ENCODE assay signal across 9 mouse cellular contexts in genomic region chr9:55543703-55544401, GRCm38 (mm10). TPM values are rescaled to one million over a fixed set of nuclear protein-coding genes. Genes with fewer than 3 reads are reported as not detected.
DNase-seq lines count a peak whose midpoint lies in the region; ATAC-seq lines count a peak whose summit lies in the region.
"Had no signal": no experiment of that assay in that cellular context is flagged by ENCODE, and none has a peak within 500 bp of the region (broad histone marks: within the 10 kb centered on the region; RNA-seq: fewer than 3 reads in every experiment).

No protein-coding gene starts in this region.

- H3K4me1 ChIP-seq in embryonic facial prominence, embryonic 12.5 days, result peaks cover 24% of the 10 kb centered on the region; the same call in 1 of the 2 replicates
- H3K4me1 ChIP-seq in midbrain, embryonic 15.5 days, result peaks cover 44% of the 10 kb centered on the region

- WGBS in embryonic facial prominence, embryonic 12.5 days, result under 1% methylated on average over 46 of the region's 46 CpGs
- WGBS in midbrain, embryonic 15.5 days, result 1% methylated on average over 46 of the region's 46 CpGs

- ATAC-seq in embryonic facial prominence, embryonic 12.5 days (ENCODE audit: insufficient number of reproducible peaks, insufficient read depth, low FRiP score, low TSS enrichment), result no peak
- no peak for ATAC-seq in midbrain, embryonic 15.5 days (replicated peaks)

- peak overlapping the region; percentile 20; the same call in 1 of the 2 replicates for H3K9ac ChIP-seq in embryonic facial prominence, embryonic 12.5 days
- no peak overlapping the region for H3K9ac ChIP-seq in midbrain, embryonic 15.5 days

- H3K27ac ChIP-seq in embryonic facial prominence, embryonic 12.5 days, result no peak overlapping the region
- H3K27ac ChIP-seq in midbrain, embryonic 15.5 days, result no peak overlapping the region

- H3K4me3 ChIP-seq in embryonic facial prominence, embryonic 12.5 days, result peak overlapping the region; percentile 42
- peak overlapping the region; percentile 4; the same call in 1 of the 2 replicates for H3K4me3 ChIP-seq in midbrain, embryonic 15.5 days

- DNase-seq in kidney, adult 11 months, result peak; percentile 27
- DNase-seq in kidney, postnatal 36 days, result no peak
- DNase-seq in ES-CJ7 (ENCODE audit: low read depth, low spot score), result peak; percentile 59
- peak; percentile 38 to 47 for DNase-seq in heart, postnatal 14 days
- peak; percentile 26 for DNase-seq in left cerebral cortex, postnatal 4 days
- peak; percentile 36 for DNase-seq in yolk sac, embryonic 10.5 days (ENCODE audit: low spot score)

- H3K27me3 ChIP-seq in embryonic facial prominence, embryonic 12.5 days, result peaks cover 75% of the 10 kb centered on the region
- peaks cover 70% of the 10 kb centered on the region for H3K27me3 ChIP-seq in midbrain, embryonic 15.5 days (replicated peaks)

- H3K36me3 ChIP-seq in embryonic facial prominence, embryonic 12.5 days, result no peaks in the 10 kb centered on the region
- no peaks in the 10 kb centered on the region for H3K36me3 ChIP-seq in midbrain, embryonic 15.5 days (replicated peaks)
- H3K36me3 ChIP-seq: G1E had no signal

- H3K4me2 ChIP-seq in embryonic facial prominence, embryonic 12.5 days (replicated peaks), result peak overlapping the region; percentile 47
- peak overlapping the region; percentile 21; the same call in 1 of the 2 replicates for H3K4me2 ChIP-seq in midbrain, embryonic 15.5 days

- no peaks in the 10 kb centered on the region for H3K9me3 ChIP-seq in embryonic facial prominence, embryonic 12.5 days
- H3K9me3 ChIP-seq in midbrain, embryonic 15.5 days, result no peaks in the 10 kb centered on the region

- intact Hi-C loops in heart, postnatal 14 days (cut with DNase I), result loop anchor here (10.0 kb wide), 1 partner anchor 209 kb away; no protein-coding TSS in a partner anchor
- intact Hi-C loops in left cerebral cortex, postnatal 4 days (cut with DNase I), result loop anchor here (10.0 kb wide), 1 partner anchor 371 kb away; no protein-coding TSS in a partner anchor

RNA-seq across cellular contexts. Expression of gene Isl2, which starts 5.4 kb away (rescaled TPM):
- polyA plus RNA-seq in embryonic facial prominence, embryonic 12.5 days (2016; fragmentation: Nextera tagmentation; extraction: Ambion mirVana), result 20.8 and 27.8 TPM in 2 replicates
- total RNA-seq in heart, postnatal 14 days (2021), result under 1 TPM in 1 of 2 experiments, not detected in 1; 0.15 TPM
- total RNA-seq in left cerebral cortex, postnatal 4 days (2021), result not detected
- polyA plus RNA-seq in midbrain, embryonic 15.5 days (2015; fragmentation: Nextera tagmentation; extraction: Ambion mirVana), result 2.0 and 3.5 TPM in 2 replicates
- total RNA-seq: G1E had no signal

RNA-seq across cellular contexts. Expression of gene Etfa, which starts 31.8 kb away (rescaled TPM):
- 171 and 174 TPM in 2 replicates for polyA plus RNA-seq in embryonic facial prominence, embryonic 12.5 days (2016; fragmentation: Nextera tagmentation; extraction: Ambion mirVana)
- 100 to 1,000 TPM; 719 to 730 TPM for total RNA-seq in heart, postnatal 14 days (2021)
- 10 to 100 TPM; 38.7 to 39.4 TPM for total RNA-seq in left cerebral cortex, postnatal 4 days (2021)
- 71.4 and 81.8 TPM in 2 replicates for polyA plus RNA-seq in midbrain, embryonic 15.5 days (2015; fragmentation: Nextera tagmentation; extraction: Ambion mirVana)

Comparison
In these comparisons a context has a peak if more than half of its experiments do, and no peak if none do; other contexts are left out.
1. DNase-seq: peak in kidney, adult 11 months (single experiment), ES-CJ7 (single experiment), heart, postnatal 14 days (2 of 2), left cerebral cortex, postnatal 4 days (single experiment) and yolk sac, embryonic 10.5 days (single experiment); none in kidney, postnatal 36 days (0 of 2).
2. RNA of gene Etfa, which starts 31.8 kb away (total RNA-seq): 719 to 730 TPM in heart, postnatal 14 days; 38.7 to 39.4 TPM in left cerebral cortex, postnatal 4 days; every median in the first group is over 10 times any median in the second.